Comparison of ENCODE assay signal across 17 mouse cellular contexts in the genomic region with DNA sequence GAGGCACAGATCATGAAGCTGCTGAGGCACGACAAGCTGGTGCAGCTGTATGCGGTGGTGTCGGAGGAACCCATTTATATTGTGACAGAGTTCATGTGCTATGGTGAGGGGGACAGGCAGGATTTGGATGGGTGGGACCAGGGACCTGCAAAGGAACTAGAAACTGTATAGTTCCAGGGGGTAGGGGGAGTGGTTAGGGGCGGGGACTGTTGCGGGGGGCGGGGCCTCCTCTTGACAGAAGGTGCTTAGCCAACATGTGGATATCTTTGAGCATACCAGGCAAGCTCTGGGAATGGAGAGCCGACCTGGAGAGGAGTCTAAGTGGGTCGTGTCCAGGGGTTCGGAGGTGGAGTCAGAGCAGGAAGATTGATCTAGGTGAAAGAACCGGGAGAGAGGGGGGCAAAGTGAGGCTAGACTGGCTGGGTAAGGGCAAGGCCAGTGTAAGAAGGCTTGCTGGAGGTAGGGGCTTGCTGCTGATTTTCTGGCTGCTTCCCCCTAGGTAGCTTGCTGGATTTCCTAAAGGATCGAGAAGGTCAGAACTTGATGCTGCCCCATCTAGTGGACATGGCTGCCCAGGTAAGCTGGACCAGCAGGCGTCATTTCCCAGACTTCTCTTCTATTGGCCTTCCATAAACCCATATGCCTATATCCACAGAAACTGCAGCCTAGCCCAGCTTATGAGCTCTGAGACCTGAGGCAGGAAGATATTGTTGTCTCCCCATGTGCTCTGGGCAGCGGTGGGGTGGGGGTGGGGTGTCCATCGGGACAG. TPM values are rescaled to one million over a fixed set of nuclear protein-coding genes. Genes with fewer than 3 reads are reported as not detected.
DNase-seq lines count a peak whose midpoint lies in the region; ATAC-seq and TF ChIP-seq lines count a peak whose summit lies in the region.
"Had no signal": no experiment of that assay in that cellular context is flagged by ENCODE, and none has a peak within 500 bp of the region (broad histone marks: within the 10 kb centered on the region; RNA-seq: fewer than 3 reads in every experiment).

No protein-coding gene starts in this region.

- H3K27me3 ChIP-seq in kidney, embryonic 15.5 days: 0 out of 2 replicates have a peak, but pooled peaks cover 2% of the 10 kb centered on the region
- H3K27me3 ChIP-seq in kidney, embryonic 14.5 days (ENCODE audit: control insufficient read depth, insufficient read depth, low read length): no peaks in the 10 kb centered on the region
- H3K27me3 ChIP-seq in CH12.LX (replicated peaks) (no peaks in the 10 kb centered on the region), E14TG2a.4 (ENCODE audit: insufficient read depth, low read length) (no peaks in the 10 kb centered on the region)
- H3K27me3 ChIP-seq in limb, embryonic 10.5 days (ENCODE audit: low read depth, poor library complexity, severe bottlenecking): no peaks in the 10 kb centered on the region
- H3K27me3 ChIP-seq: embryonic facial prominence, embryonic 13.5 days; midbrain, embryonic 12.5 days had no signal

- no peak; a peak in 1 of 4 replicates for TF ChIP-seq CTCF in CH12.LX (conservative IDR thresholded peaks at IDR 0.05 in 1 of 2, IDR thresholded peaks at IDR 0.05 in 1 of 2; ENCODE audit: low read depth in 2 of 2, low read length in 2 of 2)
- no peak for TF ChIP-seq CTCF in E14TG2a.4 (conservative IDR thresholded peaks at IDR 0.05; ENCODE audit: low read length)

- no peak overlapping the region for H3K4me3 ChIP-seq in kidney, embryonic 15.5 days (replicated peaks)
- no peak overlapping the region for H3K4me3 ChIP-seq in kidney, embryonic 14.5 days (ENCODE audit: low read length)
- H3K4me3 ChIP-seq in CH12.LX (replicated peaks in 1 of 3; ENCODE audit: low read depth in 2 of 3, low read length in 2 of 3, poor library complexity in 1 of 3) (no peak overlapping the region), E14TG2a.4 (replicated peaks; ENCODE audit: low read length) (peak overlapping the region; percentile 48)
- no peak overlapping the region; the same call in 1 of the 2 replicates for H3K4me3 ChIP-seq in limb, embryonic 10.5 days
- H3K4me3 ChIP-seq: embryonic facial prominence, embryonic 13.5 days; hindbrain, embryonic 10.5 days; midbrain, embryonic 12.5 days had no signal

- WGBS in kidney, embryonic 15.5 days: 41% methylated on average over 14 of the region's 14 CpGs
- WGBS in kidney, embryonic 14.5 days: 41% methylated on average over 14 of the region's 14 CpGs
- 43% methylated on average over 14 of the region's 14 CpGs for WGBS in limb, embryonic 10.5 days

- dilution Hi-C loops in CH12.LX (cut with MboI; ENCODE audit: extremely low pct_ligation_motif_present, extremely low pct_unique_long_range_greater_than_20kb, low sequenced_read_pairs): no loop called here

- in situ Hi-C loops in CH12.LX (cut with MboI; ENCODE audit: low pct_ligation_motif_present, low pct_unique_long_range_greater_than_20kb, low sequenced_read_pairs): no loop called here

- no peak for TF ChIP-seq EP300 in CH12.LX (IDR thresholded peaks at IDR 0.05; ENCODE audit: low read length)

- H3K9ac ChIP-seq in kidney, embryonic 15.5 days: no peak overlapping the region
- no peak overlapping the region for H3K9ac ChIP-seq in kidney, embryonic 14.5 days (ENCODE audit: low read depth, low read length)
- no peak overlapping the region for H3K9ac ChIP-seq in CH12.LX (ENCODE audit: insufficient read depth, low read depth)
- H3K9ac ChIP-seq: embryonic facial prominence, embryonic 13.5 days; lung, embryonic 14.5 days; midbrain, embryonic 12.5 days had no signal

- H3K36me3 ChIP-seq in kidney, embryonic 15.5 days: no peaks in the 10 kb centered on the region
- no peaks in the 10 kb centered on the region for H3K36me3 ChIP-seq in kidney, embryonic 14.5 days (ENCODE audit: control insufficient read depth, insufficient read depth, low read length)
- H3K36me3 ChIP-seq in CH12.LX (replicated peaks in 1 of 2; ENCODE audit: control insufficient read depth in 1 of 2, insufficient read depth in 1 of 2, low read length in 1 of 2) (no peaks in the 10 kb centered on the region), E14TG2a.4 (ENCODE audit: insufficient read depth, low read length) (0 out of 2 replicates have a peak, but pooled peaks cover 3% of the 10 kb centered on the region)
- H3K36me3 ChIP-seq in limb, embryonic 10.5 days: no peaks in the 10 kb centered on the region
- H3K36me3 ChIP-seq: embryonic facial prominence, embryonic 13.5 days; hindbrain, embryonic 10.5 days; midbrain, embryonic 12.5 days had no signal

- no peaks in the 10 kb centered on the region for H3K9me3 ChIP-seq in kidney, embryonic 15.5 days (replicated peaks)
- H3K9me3 ChIP-seq in kidney, embryonic 14.5 days (ENCODE audit: control insufficient read depth, low read length): no peaks in the 10 kb centered on the region
- H3K9me3 ChIP-seq in CH12.LX (replicated peaks; ENCODE audit: low read length) (no peaks in the 10 kb centered on the region), E14TG2a.4 (ENCODE audit: low read length) (no peaks in the 10 kb centered on the region)
- no peaks in the 10 kb centered on the region for H3K9me3 ChIP-seq in limb, embryonic 10.5 days (replicated peaks)
- H3K9me3 ChIP-seq: embryonic facial prominence, embryonic 13.5 days; hindbrain, embryonic 10.5 days; midbrain, embryonic 12.5 days had no signal

- no peak overlapping the region for H3K27ac ChIP-seq in kidney, embryonic 15.5 days
- no peak overlapping the region for H3K27ac ChIP-seq in kidney, embryonic 14.5 days (ENCODE audit: low read depth, low read length)
- no peak overlapping the region for H3K27ac ChIP-seq in CH12.LX (ENCODE audit: insufficient read depth, low read depth)
- H3K27ac ChIP-seq in limb, embryonic 10.5 days: peak overlapping the region; percentile 21; the same call in 1 of the 2 replicates
- H3K27ac ChIP-seq: embryonic facial prominence, embryonic 13.5 days; hindbrain, embryonic 10.5 days; midbrain, embryonic 12.5 days had no signal

- H3K4me2 ChIP-seq in kidney, embryonic 15.5 days: peak overlapping the region; percentile 16; the same call in 1 of the 2 replicates
- no peak overlapping the region for H3K4me2 ChIP-seq in kidney, embryonic 14.5 days (replicated peaks; ENCODE audit: low read depth, low read length)
- no peak overlapping the region for H3K4me2 ChIP-seq in CH12.LX (ENCODE audit: insufficient read depth, low read depth, poor library complexity, severe bottlenecking)
- H3K4me2 ChIP-seq: embryonic facial prominence, embryonic 13.5 days; heart, embryonic 11.5 days; lung, embryonic 14.5 days; midbrain, embryonic 12.5 days had no signal

- no peaks in the 10 kb centered on the region for H3K79me2 ChIP-seq in CH12.LX (replicated peaks; ENCODE audit: control insufficient read depth, extremely low read depth, insufficient read depth, poor library complexity, severe bottlenecking)

- no peak; the same call in 1 of the 2 replicates for TF ChIP-seq RAD21 in CH12.LX (IDR thresholded peaks at IDR 0.05; ENCODE audit: low read depth, low read length)

- no peak for TF ChIP-seq POLR2A in CH12.LX (IDR thresholded peaks at IDR 0.05; ENCODE audit: low read depth, low read length)

- DNase-seq in CH12.LX (ENCODE audit: extremely low read depth): no peak
- no peak for DNase-seq in limb, embryonic 10.5 days (ENCODE audit: low spot score)
- DNase-seq in layer of hippocampus, postnatal 10 days (ENCODE audit: low spot score in 2 of 2): no peak
- no peak for DNase-seq in urinary bladder, adult 18-20 months (ENCODE audit: low spot score in 2 of 2)
- DNase-seq: adrenal gland, postnatal 36 days; kidney, adult 18-20 months; lung, embryonic 14.5 days; thymus, postnatal 14 days had no signal

- ATAC-seq in kidney, embryonic 15.5 days (replicated peaks; ENCODE audit: low FRiP score): no peak; the same call in 1 of the 2 replicates
- no peak for ATAC-seq in kidney, embryonic 14.5 days (ENCODE audit: low FRiP score, low TSS enrichment)

- peaks cover 11% of the 10 kb centered on the region for H3K4me1 ChIP-seq in kidney, embryonic 15.5 days
- no peaks in the 10 kb centered on the region for H3K4me1 ChIP-seq in kidney, embryonic 14.5 days (ENCODE audit: control insufficient read depth, insufficient read depth, low read length)
- H3K4me1 ChIP-seq in CH12.LX (ENCODE audit: control insufficient read depth in 1 of 2, insufficient read depth in 2 of 2): peaks cover 7 to 20% of the 10 kb centered on the region in 2 experiments
- peaks cover 79% of the 10 kb centered on the region for H3K4me1 ChIP-seq in E14TG2a.4 (replicated peaks; ENCODE audit: low read depth, low read length)
- H3K4me1 ChIP-seq in limb, embryonic 10.5 days: peaks cover 26% of the 10 kb centered on the region

TF ChIP-seq in CH12.LX, 34 proteins besides CTCF, POLR2A, EP300 and RAD21:
- TF ChIP-seq SMC3 (IDR thresholded peaks at IDR 0.05; ENCODE audit: low read depth, low read length): peak; percentile 19
- TF ChIP-seq CHD2 (IDR thresholded peaks at IDR 0.05; ENCODE audit: low read length): no peak

RNA-seq across cellular contexts. Expression of a gene that starts 13.4 kb away (rescaled TPM):
- polyA plus RNA-seq in kidney, embryonic 15.5 days (2015; fragmentation: Nextera tagmentation; extraction: Ambion mirVana): 7.4 and 10.1 TPM in 2 replicates
- polyA plus RNA-seq in kidney, embryonic 14.5 days (2014; fragmentation: Nextera tagmentation; extraction: Ambion mirVana): 11.3 and 12.1 TPM in 2 replicates
- 7.8 and 8.4 TPM in 2 replicates for total RNA-seq in CH12.LX (2012; rRNA removed)
- total RNA-seq in CH12.LX (2014; rRNA removed): 1.0 and 1.6 TPM in 2 replicates
- 16.1 and 19.9 TPM in 2 replicates for polyA plus RNA-seq in CH12.LX (2012; ENCODE audit: insufficient read length, low read depth)
- 13.0 and 13.8 TPM in 2 replicates for polyA plus RNA-seq in limb, embryonic 10.5 days (2016; fragmentation: Nextera tagmentation; extraction: Ambion mirVana)
- 100 to 1,000 TPM in 1 of 2 experiments, 10 to 100 TPM in 1; 98.1 to 103 TPM for total RNA-seq in layer of hippocampus, postnatal 10 days (2021)

RNA-seq across cellular contexts. Expression of a gene that starts 23.8 kb away (rescaled TPM):
- 0.63 and 0.81 TPM in 2 replicates for polyA plus RNA-seq in kidney, embryonic 15.5 days (2015; fragmentation: Nextera tagmentation; extraction: Ambion mirVana)
- 0.23 and 0.45 TPM in 2 replicates for polyA plus RNA-seq in kidney, embryonic 14.5 days (2014; fragmentation: Nextera tagmentation; extraction: Ambion mirVana)
- total RNA-seq in CH12.LX (2012; rRNA removed) (0.04 TPM in 2 replicates), CH12.LX (2014; rRNA removed) (0.13 and 0.23 TPM in 2 replicates)
- 0.24 and 0.70 TPM in 2 replicates for polyA plus RNA-seq in CH12.LX (2012; ENCODE audit: insufficient read length, low read depth)
- polyA plus RNA-seq in limb, embryonic 10.5 days (2016; fragmentation: Nextera tagmentation; extraction: Ambion mirVana): 0.19 and 0.33 TPM in 2 replicates
- under 1 TPM; 0.13 to 0.46 TPM for total RNA-seq in layer of hippocampus, postnatal 10 days (2021)
- total RNA-seq: layer of hippocampus, postnatal 14 days had no signal
- polyA plus RNA-seq: forebrain, embryonic 11.5 days; hindbrain, embryonic 10.5 days had no signal
